Mouse (Mus musculus) ZHBTc4 (cell line): Measurements from ENCODE around the gene Mast4.

Source experiments
- DNase-seq: peaks from one replicate; pipeline ENCODE4 v3.0.0-alpha.2; 2011; ENCODE audit warnings: low read depth, low spot score

Mast4 gene

DNA sequence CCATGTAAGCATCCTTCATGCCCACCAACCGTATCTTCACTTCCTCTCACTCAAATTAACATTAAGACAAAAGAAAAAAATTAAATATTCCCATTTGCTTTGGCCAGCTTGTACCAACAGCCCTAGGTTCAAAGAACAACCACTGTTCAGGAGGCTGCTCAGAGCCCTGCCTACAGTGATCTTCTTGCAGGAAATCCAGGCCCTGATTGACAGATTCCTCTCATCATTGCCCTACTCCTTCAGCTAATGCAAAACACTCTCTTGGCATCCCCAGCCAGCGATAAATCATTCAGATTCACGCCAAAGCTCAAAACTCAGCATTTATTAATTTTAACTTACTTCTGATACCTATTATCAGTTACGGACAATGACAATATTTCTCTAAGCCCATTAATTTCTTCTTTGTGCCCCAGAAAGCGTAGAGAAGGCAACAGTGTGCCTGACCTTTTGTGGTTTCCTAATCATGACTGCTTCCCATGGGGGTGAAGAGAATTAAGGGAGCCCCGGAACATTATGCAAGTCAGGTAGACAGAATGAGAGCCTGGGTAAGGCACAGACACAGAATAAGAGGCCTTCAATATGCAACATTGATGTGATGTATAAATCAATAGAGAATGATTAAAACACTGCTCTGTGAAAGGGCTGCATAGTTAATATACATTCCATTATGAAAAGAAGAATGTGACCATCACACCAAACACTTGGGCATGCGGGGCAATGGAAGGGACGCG, 135.9 kb downstream of the Mast4 start:
- DNase-seq = no peak

DNA sequence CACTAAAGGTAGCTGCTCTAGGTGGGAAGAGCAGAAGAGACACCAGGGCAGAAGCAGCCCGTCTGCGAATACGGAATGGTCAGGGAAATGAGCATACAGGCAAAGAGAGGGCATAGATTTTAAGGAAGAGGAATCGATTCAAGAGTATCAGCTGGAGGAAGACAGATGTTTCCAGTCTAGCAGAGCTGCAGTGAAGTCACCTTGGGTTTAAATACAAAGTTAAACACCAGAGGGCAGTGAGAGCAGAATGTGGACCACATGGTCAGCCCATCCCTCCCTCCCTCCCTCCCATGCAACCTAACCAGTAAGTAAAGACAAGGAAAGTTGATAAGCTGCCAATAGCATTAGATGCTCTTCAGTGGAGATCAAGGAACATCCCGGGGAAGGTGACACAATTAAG, 138.0 kb downstream of the Mast4 start:
- no peak for DNase-seq

DNA sequence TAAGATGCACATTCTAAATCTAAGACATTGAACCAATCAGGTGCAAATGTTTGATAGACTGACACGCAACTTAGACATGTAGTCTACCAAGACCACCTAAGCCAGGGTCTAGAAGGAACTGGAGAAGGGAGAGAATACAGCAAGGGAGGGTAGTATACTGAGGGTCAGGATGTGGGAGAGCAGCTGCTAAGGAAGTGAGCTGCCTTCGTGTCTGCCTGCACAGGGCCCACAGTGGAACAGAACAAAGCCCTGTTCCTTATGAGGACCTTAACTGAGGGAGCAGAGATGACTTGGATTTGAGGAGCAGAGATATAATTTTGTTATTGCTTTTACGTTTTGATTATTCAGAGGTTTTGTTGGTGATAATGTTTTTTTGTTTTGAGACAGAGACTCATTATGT, 138.4 kb downstream of the Mast4 start:
- DNase-seq = no peak

DNA sequence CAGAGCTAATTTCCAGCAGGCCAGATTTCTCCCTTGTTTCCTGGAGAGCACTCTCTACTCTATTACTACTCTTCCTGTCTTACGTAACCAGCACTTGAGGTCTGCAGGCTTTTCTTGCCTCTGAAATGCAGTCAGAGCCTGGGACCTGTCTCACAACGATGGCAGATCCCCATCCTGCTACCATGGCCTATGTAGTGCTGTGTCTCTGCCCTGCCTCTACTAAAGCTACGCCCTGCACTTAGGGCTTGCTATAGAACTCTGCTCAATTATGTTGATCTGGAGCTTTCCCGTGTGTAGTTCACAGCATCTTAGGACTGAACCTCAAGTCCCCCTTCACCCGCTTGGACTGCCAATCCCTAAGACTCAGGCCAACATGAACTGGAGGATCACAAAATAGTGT, 150.7 kb downstream of the Mast4 start:
- no peak for DNase-seq

DNA sequence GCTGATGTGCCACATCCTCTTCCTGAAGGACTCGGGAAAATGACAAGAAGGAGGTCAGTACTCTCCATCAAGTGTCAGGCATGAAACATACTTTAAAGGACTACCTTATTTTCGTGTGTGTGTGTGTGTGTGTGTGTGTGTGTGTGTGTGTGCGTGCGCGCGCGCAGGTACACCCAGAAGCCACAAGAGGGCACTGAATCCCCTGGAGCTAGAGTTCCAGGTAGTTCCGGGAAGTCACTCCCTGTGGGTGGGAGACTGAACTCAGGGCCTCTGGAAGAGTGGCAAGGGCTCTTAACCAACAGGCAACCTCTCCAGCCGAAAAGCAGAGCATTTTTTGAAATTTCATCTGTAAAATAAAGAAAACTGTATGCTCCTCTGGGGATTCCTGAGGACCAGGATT, 152.5 kb downstream of the Mast4 start:
- DNase-seq = peak; percentile 54

DNA sequence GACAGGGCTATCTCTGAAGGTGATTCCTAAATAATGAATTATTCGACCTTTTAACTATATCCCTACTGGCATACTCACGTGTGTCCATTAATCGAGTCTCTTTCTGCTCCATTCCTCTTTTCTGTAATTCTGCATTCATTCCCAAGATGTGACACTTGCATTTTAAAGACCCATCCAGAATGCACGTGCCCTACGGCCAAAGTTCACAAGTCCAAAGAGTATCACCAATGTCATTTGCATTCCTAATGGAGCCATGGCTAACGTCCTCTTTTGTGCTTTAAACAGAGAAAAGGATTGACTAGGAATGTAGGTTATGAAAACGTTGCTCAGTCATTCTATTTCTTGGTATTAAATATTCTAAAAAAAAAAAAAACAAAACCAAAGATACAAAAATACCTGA, 157.4 kb downstream of the Mast4 start:
- no peak for DNase-seq

DNA sequence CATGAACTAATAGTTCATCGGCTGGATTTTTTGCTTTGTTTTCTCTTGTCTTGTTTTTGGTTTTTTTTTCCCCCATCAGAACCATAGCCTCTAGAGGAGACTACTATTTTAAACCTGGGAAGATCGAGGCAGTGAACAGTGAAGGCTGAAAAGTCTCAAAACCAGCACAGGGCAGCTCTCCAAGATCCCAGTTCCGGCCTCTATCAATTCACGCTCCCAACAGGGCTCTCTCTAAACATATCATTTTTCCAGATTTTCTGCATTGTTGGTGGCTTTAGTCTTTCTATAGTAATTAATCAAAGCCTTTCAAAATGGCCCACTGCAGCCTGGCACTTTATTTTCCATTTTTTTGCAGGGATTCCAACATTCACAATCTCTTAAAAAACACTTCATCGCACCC, 159.9 kb downstream of the Mast4 start:
- no peak for DNase-seq

DNA sequence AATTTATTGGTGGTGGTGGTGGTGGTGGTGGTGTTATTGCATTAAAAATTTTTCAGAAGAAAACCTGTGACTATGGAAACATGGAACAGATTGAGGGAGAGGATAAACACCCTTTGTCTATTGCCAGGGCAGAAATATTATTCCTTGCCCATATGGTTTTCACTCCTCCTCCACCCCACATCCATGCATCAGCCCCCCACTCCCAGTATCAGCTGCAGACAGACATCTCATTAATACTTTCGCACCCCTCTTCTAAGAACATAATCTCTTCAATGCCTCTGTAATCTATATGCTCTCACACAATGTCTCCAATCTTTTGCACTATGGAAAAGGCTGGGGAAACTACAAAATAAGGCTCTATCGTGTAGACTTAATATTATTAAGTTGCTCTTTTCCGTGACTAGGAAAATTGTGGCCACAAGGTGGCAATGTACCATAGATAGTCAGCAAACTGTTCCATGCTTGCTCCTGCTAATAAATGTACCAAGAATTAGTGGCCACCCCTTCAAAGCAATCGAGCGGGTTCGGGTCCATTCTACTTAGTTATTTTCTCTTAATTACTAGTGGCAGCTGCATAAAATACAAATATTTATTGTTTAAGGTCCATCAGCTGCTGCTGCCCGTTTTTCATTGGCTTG, 160.6 kb downstream of the Mast4 start:
- peak; percentile 56 for DNase-seq

DNA sequence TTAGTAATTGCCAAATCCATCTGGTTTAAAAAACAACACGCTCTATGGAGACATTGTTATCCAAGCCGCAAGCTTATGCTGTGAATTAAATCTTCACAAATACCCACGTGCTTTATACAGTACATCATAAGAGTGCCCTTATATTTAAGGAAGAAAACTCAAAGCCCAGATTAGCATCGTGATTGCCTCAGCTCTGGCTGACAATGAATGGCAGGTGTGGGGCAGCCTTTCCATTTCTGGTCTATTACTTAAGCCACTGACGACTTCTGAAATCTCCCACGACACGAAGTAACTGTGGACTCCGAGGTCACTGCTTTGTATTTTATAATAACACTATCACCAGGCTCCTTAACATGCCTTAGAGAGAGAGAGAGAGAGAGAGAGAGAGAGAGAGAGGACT, 182.4 kb downstream of the Mast4 start:
- no peak for DNase-seq

DNA sequence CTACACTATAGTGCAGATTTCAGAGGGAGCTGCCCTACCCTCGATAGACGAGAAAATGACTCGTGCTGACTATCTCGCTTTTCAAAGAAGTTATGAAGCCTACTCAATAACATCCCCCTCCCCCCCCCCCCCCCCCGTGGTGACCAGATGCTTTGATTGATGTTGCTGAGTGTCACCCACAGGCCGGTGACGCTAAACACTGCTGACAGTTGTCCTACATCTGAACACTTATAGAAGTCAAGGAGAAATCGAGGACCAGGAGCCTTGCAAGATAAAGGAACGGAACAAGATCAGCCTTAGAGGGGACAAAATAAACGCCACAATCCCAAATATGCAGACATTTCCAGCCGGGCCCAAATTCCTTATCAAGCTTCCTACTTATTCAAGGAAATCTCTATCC, 183.1 kb downstream of the Mast4 start:
- DNase-seq = no peak

DNA sequence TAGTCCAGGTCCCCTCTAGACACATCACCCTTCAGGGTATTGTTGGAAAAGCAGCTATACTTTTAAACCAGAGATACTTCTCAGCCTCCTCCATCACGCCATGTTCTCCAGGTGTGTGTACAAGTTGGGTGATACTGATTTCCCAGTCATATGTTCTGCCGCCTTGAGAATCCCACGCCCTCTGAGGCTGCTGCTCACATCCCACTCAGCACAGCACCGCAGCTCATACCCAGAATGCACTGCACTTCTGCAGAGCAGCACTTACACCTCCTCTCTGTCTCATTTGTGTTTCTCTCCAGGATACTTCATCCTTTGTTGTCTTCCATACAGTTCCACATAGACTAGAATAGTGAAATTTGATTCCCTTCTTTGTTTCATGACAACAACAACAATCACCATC, 183.6 kb downstream of the Mast4 start:
- DNase-seq = peak; percentile 6

DNA sequence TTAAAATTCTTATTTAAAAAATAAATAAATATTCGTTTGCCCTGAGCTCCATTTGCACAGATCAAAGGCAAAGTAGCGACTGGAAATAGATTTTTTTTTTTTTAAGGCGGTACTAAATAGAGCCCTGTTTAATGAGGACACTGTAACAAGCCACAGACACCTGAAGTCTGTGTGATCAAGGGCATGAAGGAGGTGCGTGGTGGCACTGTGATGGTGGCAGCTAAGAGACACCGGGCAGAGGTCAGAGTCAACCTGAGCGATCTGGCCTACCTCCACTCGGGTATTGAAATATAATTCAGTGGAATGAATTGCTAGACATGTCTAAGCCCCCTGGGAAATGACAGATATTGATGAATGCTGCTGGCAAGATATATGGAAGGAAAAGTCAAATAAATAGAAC, 184.9 kb downstream of the Mast4 start:
- no peak for DNase-seq

DNA sequence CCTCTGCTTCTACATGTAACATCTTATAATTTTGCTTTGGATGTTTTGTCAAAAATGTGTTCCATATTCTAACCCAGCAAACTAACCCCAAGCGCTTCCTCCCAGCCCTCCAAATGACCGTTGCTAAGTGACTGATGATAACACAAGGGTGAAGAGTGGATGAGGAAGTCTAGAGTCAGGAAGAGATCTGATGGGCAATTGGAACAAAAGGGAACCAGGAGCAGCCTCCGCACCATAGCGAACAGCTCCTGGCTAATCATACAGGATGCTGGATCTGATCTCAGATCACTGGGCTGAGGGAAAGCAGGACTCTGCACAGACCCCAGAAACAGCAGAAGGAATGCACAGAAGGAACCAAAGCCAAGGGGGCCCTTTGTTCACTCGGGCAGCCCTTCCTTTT, 190.0 kb downstream of the Mast4 start:
- no peak for DNase-seq

DNA sequence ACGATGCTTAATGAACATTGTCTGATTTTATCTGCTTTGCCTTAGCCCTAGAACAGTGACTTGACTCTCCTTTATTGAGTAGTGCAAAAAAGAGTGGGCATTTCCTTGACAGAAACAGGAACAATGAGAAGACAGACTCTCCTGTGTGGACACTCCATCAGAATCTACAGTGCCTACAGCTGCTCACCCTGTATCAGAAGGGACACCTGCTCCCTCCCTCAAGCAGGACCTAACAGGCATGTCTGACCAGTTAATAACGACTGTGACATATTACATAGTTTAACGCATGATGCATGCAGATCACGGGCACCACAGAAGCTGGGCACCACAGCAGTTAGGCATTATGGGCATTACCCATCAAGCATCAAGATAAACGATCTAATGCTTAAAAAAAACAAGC, 193.0 kb downstream of the Mast4 start:
- DNase-seq = no peak

DNA sequence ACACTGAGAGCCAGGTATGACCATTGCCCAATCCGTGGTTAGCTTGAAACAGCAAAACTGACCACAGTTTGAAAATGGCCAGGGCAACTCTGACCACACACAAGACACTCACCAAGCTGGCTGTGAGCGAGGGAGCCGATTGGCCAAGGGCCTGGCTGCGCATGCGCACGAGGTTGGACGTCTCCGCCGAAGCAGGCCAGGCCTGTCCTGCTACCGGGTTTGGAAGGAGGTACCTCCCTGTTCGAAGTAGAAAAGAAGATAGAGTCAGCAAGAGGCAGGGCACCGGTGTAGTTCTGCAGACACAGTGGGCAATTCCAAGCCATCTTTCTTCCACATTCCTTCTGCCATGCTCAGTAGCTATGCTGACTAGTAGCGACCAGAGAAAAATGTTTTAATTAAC, 194.2 kb downstream of the Mast4 start:
- no peak for DNase-seq

DNA sequence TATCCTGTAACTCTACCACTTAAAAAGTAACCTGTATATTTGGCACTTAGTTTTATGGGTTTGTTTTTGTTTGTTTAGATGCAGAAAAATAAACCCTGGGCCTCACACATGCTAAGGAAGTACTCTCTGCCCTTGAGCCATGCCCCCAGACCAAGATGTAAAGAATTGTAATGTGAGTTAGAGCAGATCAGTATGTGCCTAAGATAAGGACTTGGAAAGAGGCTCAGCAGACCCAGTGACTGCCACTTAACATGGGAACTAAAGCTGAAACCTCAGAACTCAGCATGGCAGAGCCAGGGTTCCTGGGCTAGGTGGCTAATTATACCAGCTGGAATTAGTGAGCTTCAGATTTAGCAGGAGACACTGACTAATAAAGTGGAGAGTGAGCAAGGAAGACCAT, 196.0 kb downstream of the Mast4 start:
- no peak for DNase-seq

DNA sequence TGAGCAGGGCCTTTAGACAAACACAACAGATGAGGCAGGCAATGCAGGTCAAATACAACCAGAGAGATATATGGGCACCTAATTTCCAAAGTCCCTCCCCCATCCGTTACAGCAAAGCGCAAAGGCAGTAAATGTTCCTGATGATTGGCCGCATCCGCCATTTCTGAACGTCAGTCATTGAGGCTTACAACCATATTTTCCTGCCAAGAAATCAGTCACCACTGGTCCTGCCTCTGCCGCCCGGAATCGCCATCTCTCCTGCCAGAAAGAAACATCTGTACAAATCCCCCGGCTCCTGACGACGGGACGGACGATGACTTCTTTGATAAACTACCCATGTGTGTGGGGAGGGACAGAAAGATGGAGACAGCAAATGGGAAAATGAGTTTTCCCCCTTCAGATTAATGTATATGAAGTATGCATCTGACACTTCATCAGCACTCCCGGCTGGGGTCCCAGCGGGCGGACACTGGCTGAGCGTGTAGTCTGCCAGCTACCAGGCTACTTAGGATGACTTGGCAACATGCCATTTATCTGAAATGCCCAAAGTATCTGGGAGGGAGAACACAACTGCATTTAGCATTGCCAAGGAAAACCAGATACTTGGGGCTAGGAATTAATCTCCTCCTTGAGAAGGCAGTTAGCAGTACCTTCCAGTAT, 198.9 kb downstream of the Mast4 start:
- no peak for DNase-seq

DNA sequence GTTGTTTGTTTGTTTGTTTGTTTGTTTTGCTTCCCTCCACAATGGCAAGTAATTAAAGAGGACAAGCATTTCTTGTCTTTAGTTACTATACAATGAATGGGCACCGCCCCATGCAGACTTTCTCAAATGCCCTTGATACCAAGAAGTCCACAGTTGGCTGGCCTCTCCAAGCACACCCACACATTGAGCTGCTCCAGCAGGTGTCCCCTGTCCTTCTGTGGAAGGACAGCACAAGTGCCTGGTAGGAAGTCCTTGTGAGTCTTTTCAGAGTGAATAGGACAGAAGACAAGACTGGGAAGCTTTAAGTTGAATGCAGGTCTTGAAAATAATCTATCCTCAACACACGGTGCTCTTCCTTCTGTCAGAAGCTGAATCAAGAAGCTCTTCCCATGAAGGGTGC, 202.5 kb downstream of the Mast4 start:
- DNase-seq = no peak

DNA sequence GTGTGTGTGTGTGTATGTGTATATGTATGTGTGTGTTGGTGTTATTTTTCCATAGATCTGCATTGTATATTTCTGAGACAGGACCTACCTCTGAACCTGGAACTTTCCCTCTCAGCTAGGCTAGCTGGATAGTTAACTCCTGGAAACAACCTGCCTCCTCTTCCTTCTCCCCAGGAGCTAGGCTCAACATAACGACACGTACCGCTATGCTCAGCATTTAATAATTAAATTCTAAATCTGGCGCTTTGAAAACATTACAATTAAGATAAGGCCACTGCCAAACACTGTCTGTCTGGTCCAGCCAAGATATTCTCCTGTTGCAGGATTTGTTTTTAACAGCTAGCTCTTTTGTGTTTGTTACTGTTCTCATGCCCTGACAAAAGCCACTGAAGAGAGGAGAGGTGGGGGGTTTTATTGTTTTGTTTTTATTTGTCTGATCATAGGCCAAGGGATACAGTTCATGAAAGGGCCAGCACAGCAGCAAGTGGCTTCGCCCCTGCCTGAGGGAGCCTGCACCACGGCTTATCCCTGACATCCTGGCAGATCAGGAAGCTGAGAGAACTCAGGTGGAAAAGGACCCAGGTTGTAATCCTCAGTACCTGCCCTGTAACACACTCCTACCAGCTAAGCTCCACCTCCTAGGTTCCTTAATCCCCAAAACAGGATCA, 205.0 kb downstream of the Mast4 start:
- DNase-seq = no peak

DNA sequence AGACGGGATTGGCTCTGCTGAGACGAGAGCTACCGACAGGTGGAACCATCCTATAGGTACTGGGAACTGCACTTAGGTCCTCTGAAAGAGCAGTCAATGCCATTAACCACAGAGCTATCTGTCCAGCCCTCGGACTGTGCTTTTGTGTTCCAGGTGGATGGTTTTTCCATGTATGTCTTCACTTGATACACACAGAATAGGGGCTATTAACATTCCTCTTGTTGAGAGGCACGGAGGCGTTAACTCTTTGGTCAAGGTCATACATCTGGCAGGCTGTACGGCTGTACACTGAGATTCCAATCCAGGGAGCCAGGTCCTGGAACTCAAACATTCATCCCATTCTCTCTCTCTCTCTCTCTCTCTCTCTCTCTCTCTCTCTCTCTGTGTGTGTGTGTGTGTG, 205.6 kb downstream of the Mast4 start:
- peak; percentile 72 for DNase-seq

DNA sequence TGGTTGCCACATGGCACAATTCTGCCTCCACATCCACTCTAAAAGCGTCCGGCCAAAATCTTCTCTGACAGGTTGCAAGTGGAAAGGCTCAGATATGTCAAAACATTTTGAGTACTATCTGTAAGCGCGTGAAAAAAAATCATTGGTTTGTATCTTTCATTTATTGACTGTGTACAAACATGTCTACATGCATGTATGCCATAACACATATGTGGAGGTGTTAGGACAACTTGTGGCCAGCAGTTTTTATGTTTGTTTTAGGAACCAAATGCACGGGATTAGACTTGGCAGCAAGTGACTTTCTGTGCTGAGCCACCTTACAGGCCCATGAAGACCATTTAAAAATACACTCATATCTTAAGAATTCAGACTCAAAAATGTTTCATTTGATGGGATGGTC, 206.7 kb downstream of the Mast4 start:
- DNase-seq = no peak

DNA sequence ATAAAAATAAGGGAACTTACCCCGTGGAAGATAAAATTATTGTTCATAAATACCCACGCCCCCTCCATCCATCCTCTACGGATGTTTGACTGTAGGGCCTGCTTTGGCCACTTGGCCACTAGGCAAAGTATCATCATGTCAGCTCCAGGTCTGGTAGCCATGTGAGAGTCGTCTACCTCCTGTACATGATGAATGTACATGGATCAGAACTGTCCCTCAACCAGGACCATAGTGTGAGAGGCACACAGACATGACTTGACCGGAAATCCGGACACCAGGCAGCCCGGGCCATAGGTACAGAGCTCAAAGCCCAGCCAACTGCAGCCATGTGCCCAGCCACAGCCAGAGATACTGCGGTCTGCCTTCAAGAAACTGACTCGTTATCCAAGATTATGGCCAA, 210.6 kb downstream of the Mast4 start:
- no peak for DNase-seq
